Mouse (Mus musculus): Measurements from ENCODE around the gene Tpst2.

Tpst2 gene

GRCm38 (mm10) chr5:112256457-112256856 is 20.0 kb upstream of the Tpst2 start:
- DNase-seq, result no peak

GRCm38 (mm10) chr5:112257896-112258295 is 18.6 kb upstream of the Tpst2 start:
- DNase-seq, result no peak

GRCm38 (mm10) chr5:112259862-112260650 is 16.4 kb upstream of the Tpst2 start:
- DNase-seq, result no peak

- no peak for DNase-seq
Observed at GRCm38 (mm10) chr5:112260818-112261217, 15.7 kb upstream of the Tpst2 start.

GRCm38 (mm10) chr5:112264099-112264498 is 12.4 kb upstream of the Tpst2 start:
- no peak for DNase-seq

GRCm38 (mm10) chr5:112265110-112265509 is 11.4 kb upstream of the Tpst2 start:
- DNase-seq, result no peak

GRCm38 (mm10) chr5:112265515-112265914 is 11.0 kb upstream of the Tpst2 start:
- peak; percentile 61 for DNase-seq

GRCm38 (mm10) chr5:112266011-112266777 is 10.3 kb upstream of the Tpst2 start:
- no peak for DNase-seq

- DNase-seq, result peak; percentile 74
Observed at GRCm38 (mm10) chr5:112270764-112271541, 5.5 kb upstream of the Tpst2 start.

- DNase-seq, result no peak
Observed at GRCm38 (mm10) chr5:112272934-112273333, 3.6 kb upstream of the Tpst2 start.

- DNase-seq, result peak; percentile 30
Observed at GRCm38 (mm10) chr5:112273746-112274463, 2.6 kb upstream of the Tpst2 start.

- no peak for DNase-seq
Observed at GRCm38 (mm10) chr5:112275021-112275804, 1.3 kb upstream of the Tpst2 start.

GRCm38 (mm10) chr5:112276907-112277348 is 437 bp downstream of the Tpst2 start:
- DNase-seq, result no peak

- no peak for DNase-seq
Observed at GRCm38 (mm10) chr5:112277906-112278470, 1.5 kb downstream of the Tpst2 start.

GRCm38 (mm10) chr5:112279181-112280021 is 2.9 kb downstream of the Tpst2 start:
- DNase-seq, result no peak

- DNase-seq, result no peak
Observed at GRCm38 (mm10) chr5:112280151-112280550, 3.7 kb downstream of the Tpst2 start.

- DNase-seq, result peak; percentile 48
Observed at GRCm38 (mm10) chr5:112280863-112281660, 4.6 kb downstream of the Tpst2 start.

GRCm38 (mm10) chr5:112281676-112282075 is 5.2 kb downstream of the Tpst2 start:
- no peak for DNase-seq

GRCm38 (mm10) chr5:112282123-112282779 is 5.8 kb downstream of the Tpst2 start:
- no peak for DNase-seq

Data from retina, postnatal 1 day (tissue).